Mouse (Mus musculus) embryo, embryonic 10 days (tissue): ENCODE data around the gene Pbld1.

Source experiments
- DNase-seq: peaks from one replicate; pipeline ENCODE4 v3.0.0-alpha.2; 2015; ENCODE audit warnings: low spot score

Pbld1 gene

GRCm38 (mm10) chr10:63059862-63060261, at the start of gene Pbld1:
Gene Pbld1 (plus strand): TSS chr10:63060162.
- DNase-seq: no peak

GRCm38 (mm10) chr10:63010268-63010667, 49.7 kb upstream of the Pbld1 start:
- DNase-seq: no peak

- DNase-seq: no peak
Observed at GRCm38 (mm10) chr10:63011556-63011955, 48.4 kb upstream of the Pbld1 start.

GRCm38 (mm10) chr10:63013476-63013875, 46.5 kb upstream of the Pbld1 start:
- no peak for DNase-seq

- no peak for DNase-seq
Observed at GRCm38 (mm10) chr10:63014168-63014567, 45.8 kb upstream of the Pbld1 start.

GRCm38 (mm10) chr10:63019304-63019703, 40.7 kb upstream of the Pbld1 start:
- no peak for DNase-seq

- no peak for DNase-seq
Observed at GRCm38 (mm10) chr10:63021702-63022101, 38.3 kb upstream of the Pbld1 start.

GRCm38 (mm10) chr10:63022541-63023120, 37.3 kb upstream of the Pbld1 start:
- DNase-seq: no peak

GRCm38 (mm10) chr10:63023121-63023748, 36.7 kb upstream of the Pbld1 start:
- DNase-seq: peak; percentile 63

GRCm38 (mm10) chr10:63023749-63024579, 36.0 kb upstream of the Pbld1 start, which contains the start of the genes Hnrnph3 and Pbld2:
Gene Hnrnph3 (minus strand): TSS chr10:63024217.
Gene Pbld2 (plus strand): TSS chr10:63024315.
- peak; percentile 97 for DNase-seq

GRCm38 (mm10) chr10:63024580-63024910, 35.4 kb upstream of the Pbld1 start:
- DNase-seq: peak; percentile 82

GRCm38 (mm10) chr10:63025016-63025415, 34.9 kb upstream of the Pbld1 start:
- peak; percentile 33 for DNase-seq

GRCm38 (mm10) chr10:63025491-63026011, 34.4 kb upstream of the Pbld1 start:
- DNase-seq: peak; percentile 50

- DNase-seq: peak; percentile 78
Observed at GRCm38 (mm10) chr10:63026156-63026794, 33.7 kb upstream of the Pbld1 start.

GRCm38 (mm10) chr10:63026795-63027160, 33.2 kb upstream of the Pbld1 start:
- no peak for DNase-seq

GRCm38 (mm10) chr10:63027376-63028161, 32.4 kb upstream of the Pbld1 start:
- no peak for DNase-seq

GRCm38 (mm10) chr10:63028396-63028795, 31.6 kb upstream of the Pbld1 start:
- no peak for DNase-seq

GRCm38 (mm10) chr10:63032267-63032666, 27.7 kb upstream of the Pbld1 start:
- DNase-seq: no peak

- no peak for DNase-seq
Observed at GRCm38 (mm10) chr10:63032956-63033355, 27.0 kb upstream of the Pbld1 start.

GRCm38 (mm10) chr10:63038571-63039320, 21.2 kb upstream of the Pbld1 start:
- DNase-seq: no peak
